Mouse (Mus musculus): Measurements from ENCODE around the gene Psma5. TPM values are rescaled to one million over a fixed set of nuclear protein-coding genes. Genes with fewer than 3 reads are reported as not detected.

Gene Psma5
- 96.0 TPM for polyA plus RNA-seq (2014; fragmentation: Illumina TruSeq; extraction: RNeasy Lipid Tissue Mini Kit (QIAGEN cat#74804); ENCODE audit: low read depth, low replicate concordance)

DNA sequence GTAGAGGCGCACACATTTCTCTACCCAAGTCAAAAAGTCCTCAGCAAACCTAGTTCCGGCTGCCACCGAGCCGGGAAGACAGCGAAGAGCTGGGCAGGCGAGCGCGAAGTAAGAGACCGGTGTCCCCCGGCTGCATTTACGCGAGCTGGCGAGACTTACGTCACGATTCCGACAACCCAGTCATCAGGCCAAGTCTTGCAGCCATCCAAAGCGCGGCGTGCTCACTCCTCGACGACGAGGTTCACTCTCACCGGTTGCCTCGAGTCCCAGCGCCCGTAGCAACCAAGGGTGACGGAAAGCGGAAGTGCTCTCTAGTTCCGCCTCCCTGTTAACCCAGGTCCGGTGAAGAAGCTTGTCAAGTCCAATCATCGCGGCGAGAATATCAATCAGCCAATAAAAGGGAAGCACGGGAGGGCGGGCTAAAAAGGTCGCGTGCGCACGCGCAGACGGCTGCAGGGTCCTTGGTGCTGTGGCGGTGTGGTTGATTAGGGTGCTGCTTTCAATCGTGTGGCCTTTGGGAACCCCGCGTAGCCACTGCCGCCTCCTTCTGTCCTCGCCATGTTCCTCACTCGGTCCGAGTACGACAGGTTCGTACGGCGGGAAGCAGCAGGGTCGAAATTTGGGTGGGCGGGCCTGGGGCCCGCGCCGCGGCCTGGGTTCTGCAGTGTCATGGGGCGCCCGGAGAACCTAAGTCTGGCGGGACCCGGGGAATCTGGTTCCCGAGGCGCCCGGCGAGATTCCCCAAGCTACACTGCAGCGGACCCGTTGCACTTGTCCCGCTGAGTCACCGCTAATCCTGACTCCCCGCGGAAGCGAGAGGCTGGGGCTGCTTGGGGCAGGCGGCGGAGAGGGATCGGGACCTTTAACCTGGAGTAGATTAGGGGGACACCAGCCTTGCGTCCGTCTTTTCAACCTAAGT lies at the start of gene Psma5:
Gene Psma5, plus strand, starts transcription at position 208 of the 919 bp plus-strand sequence.

DNA sequence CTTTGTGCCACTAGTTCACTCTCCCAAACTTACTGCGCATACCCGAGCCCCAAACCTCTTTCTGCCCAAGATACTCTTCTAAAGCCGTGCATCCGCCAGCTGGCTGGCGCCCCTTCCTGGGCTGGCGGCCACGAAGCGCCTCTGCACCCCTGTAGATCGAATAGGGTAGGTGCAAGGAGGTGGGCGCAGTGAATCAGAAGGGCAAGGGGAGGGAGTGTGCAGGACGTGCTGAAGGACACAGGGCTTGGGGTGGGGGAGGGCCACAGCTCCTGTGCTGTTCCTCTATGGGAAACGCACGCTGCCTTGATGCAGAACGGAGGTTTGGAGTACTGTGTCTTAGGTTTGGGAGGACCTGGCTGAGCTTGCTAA lies 46.0 kb upstream of the Psma5 start, which contains the start of gene Atxn7l2:
Gene Atxn7l2, minus strand, starts transcription at position 164 of the 369 bp plus-strand sequence.

DNA sequence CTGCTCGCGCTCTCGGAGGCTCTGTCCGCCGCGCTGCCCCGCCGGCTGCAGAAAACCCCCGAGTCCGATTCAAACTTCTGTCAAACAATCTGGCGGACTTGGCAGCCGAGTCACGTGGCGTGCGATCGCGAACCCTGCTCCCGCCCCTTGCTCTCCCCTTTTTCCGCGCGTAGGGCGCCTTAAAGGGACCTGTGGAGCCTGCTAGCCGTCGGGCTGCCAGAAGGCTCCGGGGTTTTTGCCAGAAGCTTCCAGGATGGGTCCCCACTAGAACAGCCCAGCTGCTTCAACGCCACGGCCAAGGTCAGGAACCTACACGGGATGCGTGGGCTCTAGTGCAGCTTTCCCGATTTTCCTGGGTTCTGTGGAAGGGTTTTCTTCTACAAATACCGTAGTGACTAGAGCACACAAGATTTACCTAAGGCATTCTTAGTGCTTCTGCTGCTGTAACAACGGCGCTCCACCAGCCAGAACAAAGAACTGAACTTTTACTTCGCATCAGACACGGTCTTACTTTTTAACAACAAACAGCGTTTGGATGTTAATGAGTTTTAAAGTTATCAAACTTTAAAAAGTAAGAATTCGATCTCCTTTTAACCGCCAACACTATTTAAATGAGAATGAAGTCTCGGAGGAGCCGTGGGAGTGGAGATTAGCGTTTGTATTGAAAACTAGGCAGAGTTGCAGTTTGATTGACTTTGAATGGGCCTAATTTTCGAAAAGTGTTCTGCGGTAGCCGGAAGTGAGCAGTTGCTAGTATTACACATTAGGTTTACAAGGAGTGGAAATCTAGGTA lies 30.0 kb upstream of the Psma5 start, which contains the start of gene Sypl2:
Gene Sypl2, minus strand, starts transcription at position 91 of the 793 bp plus-strand sequence.

DNA sequence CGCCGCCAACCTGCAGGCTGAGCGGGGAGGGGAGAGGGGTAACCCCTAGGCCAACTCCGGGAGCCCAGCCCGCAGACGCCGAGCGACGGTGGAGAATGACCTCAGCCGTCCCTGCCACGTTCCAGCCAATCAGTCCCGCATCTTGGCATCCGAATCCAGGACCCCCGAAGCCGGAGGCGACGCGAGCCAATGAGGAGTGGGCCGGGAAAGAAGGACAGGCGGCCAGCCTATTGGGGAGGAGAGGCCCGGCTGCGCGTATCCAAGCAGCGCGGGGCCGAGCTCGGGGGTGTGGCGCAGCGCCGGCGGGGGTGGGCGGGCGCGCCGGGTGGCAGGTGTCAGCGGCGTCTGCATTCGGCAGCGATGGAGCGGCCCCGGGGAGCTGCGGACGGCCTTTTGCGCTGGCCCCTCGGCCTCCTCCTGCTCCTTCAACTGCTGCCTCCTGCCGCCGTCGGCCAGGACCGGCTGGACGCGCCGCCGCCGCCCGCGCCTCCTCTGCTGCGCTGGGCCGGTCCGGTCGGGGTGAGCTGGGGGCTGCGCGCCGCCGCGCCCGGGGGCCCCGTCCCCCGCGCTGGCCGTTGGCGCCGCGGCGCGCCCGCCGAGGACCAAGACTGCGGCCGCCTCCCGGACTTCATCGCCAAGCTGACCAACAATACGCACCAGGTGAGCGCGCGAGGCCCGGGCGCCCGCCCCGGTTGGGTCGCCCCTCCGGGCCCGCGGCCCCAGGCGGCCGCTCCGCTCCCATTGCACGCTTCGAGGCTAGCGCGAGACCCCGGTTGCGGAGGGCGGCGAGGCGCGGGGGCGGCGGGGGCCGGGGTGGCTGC lies 27.3 kb downstream of the Psma5 start, which contains the start of gene Sort1:
Gene Sort1, plus strand, starts transcription at position 302 of the 821 bp plus-strand sequence.

Other genes starting within 250 kb of the Psma5 start
- gene Gstm1, start 239.0 kb upstream of the Psma5 start, polyA plus RNA-seq (2014; fragmentation: Illumina TruSeq; extraction: RNeasy Lipid Tissue Mini Kit (QIAGEN cat#74804); ENCODE audit: low read depth, low replicate concordance), result 506 TPM
- 25.8 TPM for gene Gstm4, start 212.0 kb upstream of the Psma5 start, polyA plus RNA-seq (2014; fragmentation: Illumina TruSeq; extraction: RNeasy Lipid Tissue Mini Kit (QIAGEN cat#74804); ENCODE audit: low read depth, low replicate concordance)
- 6.4 TPM for gene Ampd2, start 170.3 kb upstream of the Psma5 start, polyA plus RNA-seq (2014; fragmentation: Illumina TruSeq; extraction: RNeasy Lipid Tissue Mini Kit (QIAGEN cat#74804); ENCODE audit: low read depth, low replicate concordance)
- 0.95 TPM for gene Gnat2, start 164.1 kb upstream of the Psma5 start, polyA plus RNA-seq (2014; fragmentation: Illumina TruSeq; extraction: RNeasy Lipid Tissue Mini Kit (QIAGEN cat#74804); ENCODE audit: low read depth, low replicate concordance)
- gene Gnai3, start 110.8 kb upstream of the Psma5 start, polyA plus RNA-seq (2014; fragmentation: Illumina TruSeq; extraction: RNeasy Lipid Tissue Mini Kit (QIAGEN cat#74804); ENCODE audit: low read depth, low replicate concordance), result 137 TPM
- gene Gpr61, start 102.0 kb upstream of the Psma5 start, polyA plus RNA-seq (2014; fragmentation: Illumina TruSeq; extraction: RNeasy Lipid Tissue Mini Kit (QIAGEN cat#74804); ENCODE audit: low read depth, low replicate concordance), result not detected
- 2.5 TPM for gene Amigo1, start 70.6 kb upstream of the Psma5 start, polyA plus RNA-seq (2014; fragmentation: Illumina TruSeq; extraction: RNeasy Lipid Tissue Mini Kit (QIAGEN cat#74804); ENCODE audit: low read depth, low replicate concordance)
- gene Cyb561d1, start 55.7 kb upstream of the Psma5 start, polyA plus RNA-seq (2014; fragmentation: Illumina TruSeq; extraction: RNeasy Lipid Tissue Mini Kit (QIAGEN cat#74804); ENCODE audit: low read depth, low replicate concordance), result 2.0 TPM
- not detected for gene Atxn7l2, start 46.0 kb upstream of the Psma5 start, polyA plus RNA-seq (2014; fragmentation: Illumina TruSeq; extraction: RNeasy Lipid Tissue Mini Kit (QIAGEN cat#74804); ENCODE audit: low read depth, low replicate concordance)
- gene Sypl2, start 30.3 kb upstream of the Psma5 start, polyA plus RNA-seq (2014; fragmentation: Illumina TruSeq; extraction: RNeasy Lipid Tissue Mini Kit (QIAGEN cat#74804); ENCODE audit: low read depth, low replicate concordance), result not detected
- 5.6 TPM for gene Sort1, start 27.2 kb downstream of the Psma5 start, polyA plus RNA-seq (2014; fragmentation: Illumina TruSeq; extraction: RNeasy Lipid Tissue Mini Kit (QIAGEN cat#74804); ENCODE audit: low read depth, low replicate concordance)
- gene Mybphl, start 108.0 kb downstream of the Psma5 start, polyA plus RNA-seq (2014; fragmentation: Illumina TruSeq; extraction: RNeasy Lipid Tissue Mini Kit (QIAGEN cat#74804); ENCODE audit: low read depth, low replicate concordance), result not detected
- not detected for gene Psrc1, start 126.9 kb downstream of the Psma5 start, polyA plus RNA-seq (2014; fragmentation: Illumina TruSeq; extraction: RNeasy Lipid Tissue Mini Kit (QIAGEN cat#74804); ENCODE audit: low read depth, low replicate concordance)
- gene Celsr2, start 158.6 kb downstream of the Psma5 start, polyA plus RNA-seq (2014; fragmentation: Illumina TruSeq; extraction: RNeasy Lipid Tissue Mini Kit (QIAGEN cat#74804); ENCODE audit: low read depth, low replicate concordance), result not detected
- 12.8 TPM for gene Sars, start 188.3 kb downstream of the Psma5 start, polyA plus RNA-seq (2014; fragmentation: Illumina TruSeq; extraction: RNeasy Lipid Tissue Mini Kit (QIAGEN cat#74804); ENCODE audit: low read depth, low replicate concordance)

Measured in liver, adult 10 weeks (tissue).